Mouse (Mus musculus) liver, embryonic 13.5 days (tissue): Measurements from ENCODE around the gene Arhgap28. TPM values are rescaled to one million over a fixed set of nuclear protein-coding genes. Genes with fewer than 3 reads are reported as not detected.

Experiments used
- ATAC-seq: fragments of 200-750 bp; cut with Nextera tagmentation; 2 replicates; pipeline ENCODE4 v1.8.0; 2017; ENCODE audit warnings: low read depth, mild to moderate bottlenecking, moderate number of reproducible peaks, moderate library complexity
- DNase-seq: peaks from one replicate; pipeline ENCODE4 v3.0.0; 2022
- H3K27ac ChIP-seq: fragments of 300-500 bp; sonication (generic); 2 replicates; pipeline ENCODE4 v1.5.1; 2015; ENCODE audit warnings: moderate library complexity, mild to moderate bottlenecking, inconsistent platforms
- H3K27me3 ChIP-seq: fragments of 300-500 bp; sonication (generic); 2 replicates; pipeline ENCODE4 v1.6.1; 2015; ENCODE audit warnings: mild to moderate bottlenecking, inconsistent platforms
- H3K36me3 ChIP-seq: fragments of 300-500 bp; sonication (generic); 2 replicates; pipeline ENCODE4 v1.6.1; 2015; ENCODE audit warnings: mild to moderate bottlenecking, inconsistent platforms
- H3K4me1 ChIP-seq: fragments of 300-500 bp; sonication (generic); replicated peaks from 2 replicates; pipeline ENCODE4 v1.6.1; 2015; ENCODE audit warnings: inconsistent platforms
- H3K4me2 ChIP-seq: fragments of 300-500 bp; sonication (generic); 2 replicates; pipeline ENCODE4 v1.6.1; 2015; ENCODE audit warnings: inconsistent platforms, mild to moderate bottlenecking, moderate library complexity
- H3K4me3 ChIP-seq: fragments of 300-500 bp; sonication (generic); replicated peaks from 2 replicates; pipeline ENCODE4 v1.5.1; 2015; ENCODE audit warnings: mild to moderate bottlenecking, inconsistent platforms
- H3K9ac ChIP-seq: fragments of 300-500 bp; sonication (generic); 2 replicates; pipeline ENCODE4 v1.6.1; 2015; ENCODE audit warnings: mild to moderate bottlenecking, inconsistent platforms
- H3K9me3 ChIP-seq: fragments of 300-500 bp; sonication (generic); replicated peaks from 2 replicates; pipeline ENCODE4 v1.6.1; 2016; ENCODE audit warnings: inconsistent platforms
- WGBS: fragments of 180-500 bp; shearing (Covaris S2); methylation state at CpG from one replicate; pipeline ENCODE4 v1.1.7; 2015; ENCODE audit not compliant: insufficient replicate concordance; 5-methylcytosine and 5-hydroxymethylcytosine counted together
- polyA plus RNA-seq: library from polyadenylated mRNA; unstranded; fragments of >200 nt; fragmentation: Nextera tagmentation; extraction: Ambion mirVana; gene quantifications from 2 replicates; pipeline ENCODE4 v1.2.1, GENCODE M21; 2015

Arhgap28 gene
- polyA plus RNA-seq, 1 experiment from 2014 or later = 1.8 TPM

- H3K4me1 ChIP-seq = no peaks in the 10 kb centered on the region
- no peak overlapping the region for H3K4me3 ChIP-seq
- ATAC-seq (no peak), DNase-seq (no peak)
- H3K4me2 ChIP-seq = no peak overlapping the region
- no peak overlapping the region for H3K27ac ChIP-seq
- no peak overlapping the region for H3K9ac ChIP-seq
- 68% methylated on average over 3 of the region's 3 CpGs for WGBS
- no peaks in the 10 kb centered on the region for H3K27me3 ChIP-seq
- H3K36me3 ChIP-seq = no peaks in the 10 kb centered on the region
- H3K9me3 ChIP-seq = no peaks in the 10 kb centered on the region
Observed at GRCm38 (mm10) chr17:67827431-67827830, 176.5 kb downstream of the Arhgap28 start.

GRCm38 (mm10) chr17:67816916-67817315, 187.0 kb downstream of the Arhgap28 start:
- Histone ChIP-seq H3K4me1 (no peaks in the 10 kb centered on the region), H3K4me2 (no peak overlapping the region), H3K4me3 (no peak overlapping the region), H3K27ac (no peak overlapping the region), H3K36me3 (no peaks in the 10 kb centered on the region), H3K9ac (no peak overlapping the region), H3K27me3 (no peaks in the 10 kb centered on the region), H3K9me3 (0 out of 2 replicates have a peak, but pooled peaks cover 6% of the 10 kb centered on the region)
- 75% methylated on average over 10 of the region's 10 CpGs for WGBS
- DNase-seq = no peak
- no peak for ATAC-seq

GRCm38 (mm10) chr17:67815720-67816119, 188.2 kb downstream of the Arhgap28 start:
- Histone ChIP-seq H3K36me3 (no peaks in the 10 kb centered on the region), H3K4me3 (no peak overlapping the region), H3K9ac (no peak overlapping the region), H3K4me2 (no peak overlapping the region), H3K4me1 (no peaks in the 10 kb centered on the region), H3K27me3 (no peaks in the 10 kb centered on the region), H3K9me3 (0 out of 2 replicates have a peak, but pooled peaks cover 6% of the 10 kb centered on the region), H3K27ac (no peak overlapping the region)
- ATAC-seq (no peak), DNase-seq (no peak)
- WGBS = 84% methylated on average over 11 of the region's 11 CpGs

- H3K27me3 ChIP-seq = no peaks in the 10 kb centered on the region
- no peak for DNase-seq
- H3K27ac ChIP-seq = no peak overlapping the region
- no peak overlapping the region for H3K9ac ChIP-seq
- no peaks in the 10 kb centered on the region for H3K4me1 ChIP-seq
- H3K36me3 ChIP-seq = no peaks in the 10 kb centered on the region
- 0 out of 2 replicates have a peak, but pooled peaks cover 6% of the 10 kb centered on the region for H3K9me3 ChIP-seq
- no peak for ATAC-seq
- no peak overlapping the region for H3K4me3 ChIP-seq
- 74% methylated on average over 6 of the region's 6 CpGs for WGBS
- no peak overlapping the region for H3K4me2 ChIP-seq
Observed at GRCm38 (mm10) chr17:67813666-67814065, 190.3 kb downstream of the Arhgap28 start.

- Histone ChIP-seq H3K9ac (no peak overlapping the region), H3K36me3 (no peaks in the 10 kb centered on the region), H3K27ac (no peak overlapping the region), H3K4me1 (no peaks in the 10 kb centered on the region), H3K27me3 (no peaks in the 10 kb centered on the region), H3K4me2 (no peak overlapping the region), H3K9me3 (no peaks in the 10 kb centered on the region), H3K4me3 (no peak overlapping the region)
- ATAC-seq (no peak), DNase-seq (no peak)
- WGBS = 77% methylated on average over 16 of the region's 16 CpGs
Observed at GRCm38 (mm10) chr17:67809171-67809570, 194.7 kb downstream of the Arhgap28 start.
